Mouse (Mus musculus) limb, embryonic 14.5 days (tissue): ENCODE data around the gene Arhgap21. TPM values are rescaled to one million over a fixed set of nuclear protein-coding genes. Genes with fewer than 3 reads are reported as not detected.

ENCODE experiments used
- ATAC-seq: fragments of 200-750 bp; cut with Nextera tagmentation; 2 replicates; pipeline ENCODE4 v1.8.0; 2017; ENCODE audit warnings: low read depth, moderate number of reproducible peaks, moderate TSS enrichment; ENCODE audit not compliant: low FRiP score
- DNase-seq: peaks from one replicate; pipeline ENCODE4 v3.0.0-alpha.2; 2015; ENCODE audit warnings: low spot score
- H3K27ac ChIP-seq: fragments of 300-500 bp; sonication (generic); replicated peaks from 2 replicates; pipeline ENCODE4 v1.5.1; 2014; ENCODE audit warnings: low read depth, mild to moderate bottlenecking, low read length, moderate library complexity, mixed read lengths
- H3K27me3 ChIP-seq: fragments of 300-500 bp; sonication (generic); 2 replicates; pipeline ENCODE4 v1.6.1; 2014; ENCODE audit warnings: low read length, mixed read lengths; ENCODE audit not compliant: control insufficient read depth, insufficient read depth
- H3K36me3 ChIP-seq: fragments of 300-500 bp; sonication (generic); 2 replicates; pipeline ENCODE4 v1.6.1; 2014; ENCODE audit warnings: mild to moderate bottlenecking, low read length, moderate library complexity, mixed read lengths; ENCODE audit not compliant: control insufficient read depth, insufficient read depth
- H3K4me1 ChIP-seq: fragments of 300-500 bp; sonication (generic); 2 replicates; pipeline ENCODE4 v1.6.1; 2014; ENCODE audit warnings: antibody characterized with exemption, low read length, mixed read lengths; ENCODE audit not compliant: control insufficient read depth, insufficient read depth
- H3K4me2 ChIP-seq: fragments of 300-500 bp; sonication (generic); replicated peaks from 2 replicates; pipeline ENCODE4 v1.6.1; 2014; ENCODE audit warnings: low read depth, mild to moderate bottlenecking, low read length, moderate library complexity; ENCODE audit not compliant: severe bottlenecking
- H3K4me3 ChIP-seq: fragments of 300-500 bp; sonication (generic); replicated peaks from 2 replicates; pipeline ENCODE4 v1.5.1; 2014; ENCODE audit warnings: low read length
- H3K9ac ChIP-seq: fragments of 300-500 bp; sonication (generic); 2 replicates; pipeline ENCODE4 v1.6.1; 2014; ENCODE audit warnings: mild to moderate bottlenecking, low read depth, low read length, moderate library complexity; ENCODE audit not compliant: severe bottlenecking
- H3K9me3 ChIP-seq: fragments of 300-500 bp; sonication (generic); 2 replicates; pipeline ENCODE4 v1.6.1; 2016; ENCODE audit warnings: low read length; ENCODE audit not compliant: control insufficient read depth
- POLR2A ChIP-seq: fragments of 200-500 bp; IDR thresholded peaks from 2 replicates; pipeline ENCODE4 v1.8.0; 2012; ENCODE audit warnings: inconsistent platforms, mild to moderate bottlenecking, moderate library complexity, borderline replicate concordance; ENCODE audit not compliant: insufficient read depth, insufficient read length; ENCODE audit errors: extremely low read depth
- WGBS: fragments of 180-500 bp; shearing (Covaris S2); extraction: QIAGEN DNeasy Blood & Tissue Kit; methylation state at CpG from one replicate; pipeline ENCODE4 v1.1.7; 2014; 5-methylcytosine and 5-hydroxymethylcytosine counted together
- polyA plus RNA-seq, 2 experiments: library from polyadenylated mRNA; depleted of rRNA in 1 of 2; stranded (reverse) in 1 of 2; unstranded in 1 of 2; fragments of >200 nt; fragmentation: Nextera tagmentation in 1 of 2; extraction: Ambion mirVana in 1 of 2; gene quantifications; 2 replicates each; pipeline versions ENCODE4 v1.2.1 to v1.2.3; 2012 to 2014

Arhgap21 gene
- polyA plus RNA-seq, 2 experiments = 19.6 to 29.2 TPM

DNA sequence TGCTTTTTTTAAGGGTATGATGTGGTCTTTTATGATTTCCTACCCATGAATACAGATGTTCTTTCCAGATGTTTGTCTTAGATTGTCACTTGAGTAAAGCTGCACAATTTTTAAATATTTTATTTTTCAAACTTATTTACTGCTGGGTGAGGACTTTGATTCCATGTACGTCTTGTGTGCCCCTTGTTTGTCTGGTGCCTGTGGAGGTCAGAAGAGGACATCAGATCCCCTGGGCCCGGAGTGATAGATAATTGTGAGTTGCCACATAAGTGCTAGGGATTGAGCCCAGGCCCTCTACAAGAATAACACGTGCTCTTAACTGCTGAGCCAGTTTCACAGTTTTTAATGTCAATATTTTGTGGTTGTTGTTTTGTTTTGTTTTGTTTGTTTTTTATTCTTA lies 19.1 kb upstream of the Arhgap21 start:
- no peaks in the 10 kb centered on the region for H3K9me3 ChIP-seq
- no peak overlapping the region for H3K27ac ChIP-seq
- 61% methylated on average over 3 of the region's 3 CpGs for WGBS
- no peak overlapping the region for H3K9ac ChIP-seq
- H3K27me3 ChIP-seq = no peaks in the 10 kb centered on the region
- DNase-seq = no peak
- no peak overlapping the region for H3K4me2 ChIP-seq
- no peaks in the 10 kb centered on the region for H3K36me3 ChIP-seq
- H3K4me3 ChIP-seq = no peak overlapping the region
- H3K4me1 ChIP-seq = no peaks in the 10 kb centered on the region
- ATAC-seq = no peak
- no peak for TF ChIP-seq POLR2A

DNA sequence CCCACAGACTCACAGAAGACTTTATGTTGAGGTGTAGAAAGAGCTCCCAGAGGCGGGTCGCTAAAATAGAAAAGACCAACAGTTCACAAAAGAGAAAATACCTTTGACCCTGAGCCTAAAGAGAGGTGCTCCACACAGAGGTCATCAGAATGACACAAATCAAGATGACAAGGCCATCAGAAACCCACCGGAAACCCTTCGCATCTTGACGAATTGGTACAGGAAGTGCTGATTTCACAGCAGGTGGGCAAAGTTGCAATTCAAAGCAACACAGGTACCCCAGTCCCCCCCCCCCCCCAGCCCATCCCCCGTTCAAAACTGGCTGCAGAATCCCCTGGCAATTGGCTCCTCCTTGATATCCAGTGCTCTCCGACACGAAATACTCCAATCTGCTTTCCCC lies 10.0 kb upstream of the Arhgap21 start:
- WGBS = 62% methylated on average over 8 of the region's 8 CpGs
- no peak for ATAC-seq
- no peaks in the 10 kb centered on the region for H3K4me1 ChIP-seq
- H3K27ac ChIP-seq = no peak overlapping the region
- no peak overlapping the region for H3K4me2 ChIP-seq
- no peak overlapping the region for H3K9ac ChIP-seq
- no peak for DNase-seq
- H3K9me3 ChIP-seq = no peaks in the 10 kb centered on the region
- no peaks in the 10 kb centered on the region for H3K27me3 ChIP-seq
- TF ChIP-seq POLR2A = no peak
- no peak overlapping the region for H3K4me3 ChIP-seq
- no peaks in the 10 kb centered on the region for H3K36me3 ChIP-seq

DNA sequence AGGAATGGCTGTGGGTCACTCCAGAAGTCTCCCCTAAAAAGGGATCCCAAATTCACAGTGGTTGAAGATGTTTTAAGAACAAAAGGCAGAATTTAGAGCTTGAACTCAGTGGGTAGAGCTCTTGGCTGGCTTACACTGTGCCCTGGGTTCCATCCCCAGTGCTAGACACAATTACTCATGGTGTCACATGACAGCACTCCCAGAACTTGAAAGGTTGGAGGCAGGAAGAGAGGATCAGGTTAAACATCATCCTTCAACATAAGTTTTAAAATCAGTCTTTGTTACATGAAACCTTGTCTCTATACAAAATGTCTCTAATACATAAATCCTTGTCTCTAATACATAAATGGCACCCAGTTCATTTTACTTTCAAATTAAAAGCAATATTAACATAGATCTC lies 8.4 kb upstream of the Arhgap21 start:
- ATAC-seq (no peak), DNase-seq (no peak)
- Histone ChIP-seq H3K9ac (no peak overlapping the region), H3K9me3 (no peaks in the 10 kb centered on the region), H3K36me3 (no peaks in the 10 kb centered on the region), H3K4me1 (no peaks in the 10 kb centered on the region), H3K4me3 (no peak overlapping the region), H3K27me3 (no peaks in the 10 kb centered on the region), H3K27ac (no peak overlapping the region), H3K4me2 (no peak overlapping the region)
- no peak for TF ChIP-seq POLR2A

DNA sequence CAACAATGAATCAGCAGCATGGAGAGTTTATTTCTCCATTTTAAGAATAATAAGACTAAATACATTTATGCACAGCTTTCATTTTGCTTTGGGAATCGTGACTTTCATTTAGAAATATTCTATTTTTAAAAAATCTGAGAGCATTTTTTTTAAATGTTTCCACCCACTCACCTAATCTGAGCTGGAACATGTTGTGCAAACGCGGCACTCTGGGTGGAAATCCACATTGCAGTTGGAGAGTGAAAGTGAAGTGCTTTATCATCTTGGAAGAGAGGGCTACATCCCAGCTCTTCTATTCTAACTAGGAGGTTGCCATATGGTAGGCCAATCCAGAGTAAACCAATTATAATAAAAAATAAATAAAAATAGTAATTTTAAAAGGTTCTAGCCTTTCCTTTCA lies 4.8 kb upstream of the Arhgap21 start:
- H3K9me3 ChIP-seq = no peaks in the 10 kb centered on the region
- H3K4me3 ChIP-seq = no peak overlapping the region
- H3K27ac ChIP-seq = no peak overlapping the region
- H3K36me3 ChIP-seq = no peaks in the 10 kb centered on the region
- no peak overlapping the region for H3K4me2 ChIP-seq
- WGBS = 84% methylated on average over 3 of the region's 3 CpGs
- no peak for ATAC-seq
- peaks cover 3% of the 10 kb centered on the region; the same call in 1 of the 2 replicates for H3K4me1 ChIP-seq
- H3K27me3 ChIP-seq = no peaks in the 10 kb centered on the region
- no peak for TF ChIP-seq POLR2A
- no peak overlapping the region for H3K9ac ChIP-seq
- no peak for DNase-seq

DNA sequence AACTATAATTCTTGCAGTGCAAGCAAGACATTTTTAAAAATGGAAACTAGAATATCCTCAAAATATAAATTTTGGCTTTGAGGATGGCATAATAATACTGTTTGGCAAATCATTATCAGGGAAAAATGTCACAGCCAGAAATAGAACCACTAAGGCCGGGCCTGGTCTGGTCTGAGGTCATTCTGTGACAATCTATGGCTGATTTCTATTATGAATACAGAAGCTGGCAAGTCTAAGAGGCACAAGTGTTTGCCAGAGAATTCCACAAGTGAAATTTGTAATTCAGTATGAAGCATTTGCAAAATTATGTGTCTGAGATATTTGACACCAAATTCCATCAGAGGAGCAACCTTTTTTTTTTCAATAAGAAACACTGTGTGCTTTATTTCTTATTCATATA lies 3.5 kb upstream of the Arhgap21 start:
- no peaks in the 10 kb centered on the region for H3K36me3 ChIP-seq
- whole genome bisulfite sequencing = 72% methylated on average over 1 of the region's 1 CpGs
- H3K27ac ChIP-seq = no peak overlapping the region
- H3K9ac ChIP-seq = no peak overlapping the region
- H3K4me2 ChIP-seq = no peak overlapping the region
- H3K4me1 ChIP-seq = peaks cover 3% of the 10 kb centered on the region; the same call in 1 of the 2 replicates
- DNase-seq (no peak), ATAC-seq (no peak)
- no peak for TF ChIP-seq POLR2A
- H3K4me3 ChIP-seq = no peak overlapping the region
- H3K9me3 ChIP-seq = no peaks in the 10 kb centered on the region
- H3K27me3 ChIP-seq = no peaks in the 10 kb centered on the region

DNA sequence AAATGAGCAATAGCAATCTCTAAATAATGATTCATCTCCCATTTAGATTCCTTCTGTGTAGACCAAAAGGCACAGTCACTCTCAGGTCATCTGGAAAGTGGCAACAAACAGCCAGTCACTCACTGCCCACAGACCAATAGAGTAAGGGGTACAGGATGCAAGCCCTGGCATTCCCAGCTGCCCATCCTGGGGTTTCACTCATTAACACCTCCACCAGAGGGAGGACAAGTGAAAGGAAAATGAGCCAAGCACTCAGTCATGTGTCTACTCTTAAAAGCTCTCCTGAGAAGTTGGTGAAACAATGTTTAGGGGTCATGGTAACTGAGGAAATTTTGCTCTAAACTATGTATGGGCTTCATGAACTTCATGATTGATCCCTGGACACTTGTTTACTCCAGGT lies 2.9 kb upstream of the Arhgap21 start:
- Histone ChIP-seq H3K27ac (no peak overlapping the region), H3K4me2 (no peak overlapping the region), H3K36me3 (no peaks in the 10 kb centered on the region), H3K9ac (no peak overlapping the region), H3K4me3 (no peak overlapping the region), H3K27me3 (no peaks in the 10 kb centered on the region), H3K9me3 (no peaks in the 10 kb centered on the region), H3K4me1 (peaks cover 7% of the 10 kb centered on the region)
- ATAC-seq (no peak), DNase-seq (no peak)
- TF ChIP-seq POLR2A = no peak
